Mouse (Mus musculus) ES-Bruce4 (cell line): ENCODE results near the gene Olfr1395. TPM values are rescaled to one million over a fixed set of nuclear protein-coding genes. Genes with fewer than 3 reads are reported as not detected.

Experiments
- H3K27ac ChIP-seq: 2 replicates; pipeline ENCODE4 v1.5.1; 2012; ENCODE audit warnings: low read length, inconsistent platforms; ENCODE audit not compliant: insufficient read depth
- H3K27me3 ChIP-seq: 2 replicates; pipeline ENCODE4 v1.6.1; 2012; ENCODE audit warnings: mild to moderate bottlenecking, low read length, inconsistent platforms; ENCODE audit not compliant: control insufficient read depth, poor library complexity, insufficient read depth, severe bottlenecking
- H3K36me3 ChIP-seq: 2 replicates; pipeline ENCODE4 v1.6.1; 2012; ENCODE audit warnings: inconsistent platforms, mild to moderate bottlenecking, low read length, moderate library complexity; ENCODE audit not compliant: control insufficient read depth, poor library complexity, insufficient read depth, severe bottlenecking
- H3K4me1 ChIP-seq: one replicate; pipeline ENCODE4 v1.8.1; 2011; ENCODE audit warnings: low read length; ENCODE audit not compliant: control insufficient read depth, insufficient read depth
- H3K4me3 ChIP-seq: 2 replicates; pipeline ENCODE4 v1.5.1; 2011; ENCODE audit warnings: low read depth, mild to moderate bottlenecking, low read length
- H3K9ac ChIP-seq: 2 replicates; pipeline ENCODE4 v1.6.1; 2012; ENCODE audit warnings: low read depth, mild to moderate bottlenecking, inconsistent platforms; ENCODE audit not compliant: poor library complexity, severe bottlenecking
- H3K9me3 ChIP-seq: replicated peaks from 2 replicates; pipeline ENCODE4 v1.6.1; 2012; ENCODE audit warnings: mild to moderate bottlenecking, low read length, inconsistent platforms; ENCODE audit not compliant: control insufficient read depth, poor library complexity, insufficient read depth, severe bottlenecking
- CTCF ChIP-seq: IDR thresholded peaks from one replicate; pipeline ENCODE4 v1.8.1; 2011; ENCODE audit warnings: low read depth, low read length
- EP300 ChIP-seq: IDR thresholded peaks from 2 replicates; pipeline ENCODE4 v1.6.1; 2011; ENCODE audit warnings: low read depth, low read length; ENCODE audit not compliant: insufficient read depth
- POLR2A ChIP-seq: IDR thresholded peaks from one replicate; pipeline ENCODE4 v1.8.1; 2011; ENCODE audit warnings: low read length; ENCODE audit not compliant: insufficient read depth
- polyA plus RNA-seq: library from polyadenylated mRNA; stranded (reverse); fragments of >200 nt; gene quantifications from 2 replicates; pipeline ENCODE4 v1.2.4, GENCODE M21; 2011; ENCODE audit warnings: low read depth; ENCODE audit not compliant: missing spikeins, insufficient read depth, insufficient read length

Olfr1395 gene
- polyA plus RNA-seq, 1 experiment, result not detected

GRCm38 (mm10) chr11:49195819-49196322, 53.8 kb downstream of the Olfr1395 start:
- TF ChIP-seq POLR2A (no peak), CTCF (no peak), EP300 (no peak)
- Histone ChIP-seq H3K4me1 (no peaks in the 10 kb centered on the region), H3K27me3 (no peaks in the 10 kb centered on the region), H3K4me3 (no peak overlapping the region), H3K27ac (no peak overlapping the region), H3K9ac (no peak overlapping the region), H3K9me3 (peaks cover 12% of the 10 kb centered on the region), H3K36me3 (no peaks in the 10 kb centered on the region)

Other genes starting within 250 kb of the Olfr1395 start
- gene Gm5431, start 240.1 kb upstream of the Olfr1395 start, polyA plus RNA-seq, result 0.27 TPM in 1 of 2 replicates, not detected in the other
- gene Psme2b, start 196.1 kb upstream of the Olfr1395 start, polyA plus RNA-seq, result 4.0 and 5.7 TPM in 2 replicates
- gene Olfr56, start 163.4 kb upstream of the Olfr1395 start, polyA plus RNA-seq, result not detected in 2 replicates
- gene 9930111J21Rik1, start 162.9 kb upstream of the Olfr1395 start, polyA plus RNA-seq, result not detected in 2 replicates
- not detected in 2 replicates for gene Gm12185, start 150.0 kb upstream of the Olfr1395 start, polyA plus RNA-seq
- 1.6 and 1.9 TPM in 2 replicates for gene Tgtp1, start 148.1 kb upstream of the Olfr1395 start, polyA plus RNA-seq
- 0.21 and 0.31 TPM in 2 replicates for gene 9930111J21Rik2, start 91.0 kb upstream of the Olfr1395 start, polyA plus RNA-seq
- gene Tgtp2, start 78.1 kb upstream of the Olfr1395 start, polyA plus RNA-seq, result not detected in 2 replicates
- gene Ifi47, start 65.7 kb upstream of the Olfr1395 start, polyA plus RNA-seq, result not detected in 2 replicates
- gene Olfr1396, start 27.4 kb upstream of the Olfr1395 start, polyA plus RNA-seq, result not detected in 2 replicates
- not detected in 2 replicates for gene Olfr1394, start 12.1 kb downstream of the Olfr1395 start, polyA plus RNA-seq
- not detected in 2 replicates for gene Btnl9, start 44.9 kb downstream of the Olfr1395 start, polyA plus RNA-seq
- 29.3 and 33.6 TPM in 2 replicates for gene Zfp62, start 61.0 kb downstream of the Olfr1395 start, polyA plus RNA-seq
- gene Mgat1, start 101.9 kb downstream of the Olfr1395 start, polyA plus RNA-seq, result 16.5 and 21.1 TPM in 2 replicates
- not detected in 2 replicates for gene Olfr1393, start 136.0 kb downstream of the Olfr1395 start, polyA plus RNA-seq
- gene Olfr1392, start 143.0 kb downstream of the Olfr1395 start, polyA plus RNA-seq, result not detected in 2 replicates
- gene Olfr10, start 162.5 kb downstream of the Olfr1395 start, polyA plus RNA-seq, result not detected in 2 replicates
- not detected in 2 replicates for gene Olfr1391, start 180.5 kb downstream of the Olfr1395 start, polyA plus RNA-seq
- gene Olfr1390, start 192.9 kb downstream of the Olfr1395 start, polyA plus RNA-seq, result not detected in 2 replicates